Mouse (Mus musculus) embryonic fibroblast, embryonic 13.5 days (primary cell): ENCODE data around the gene Rufy3.

Experiments
- CTCF ChIP-seq: IDR thresholded peaks from 2 replicates; pipeline ENCODE4 v1.5.1; 2011; ENCODE audit warnings: mild to moderate bottlenecking, control low read depth, low read length, moderate library complexity, borderline replicate concordance; ENCODE audit not compliant: insufficient read depth
- POLR2A ChIP-seq: IDR thresholded peaks from 2 replicates; pipeline ENCODE4 v1.6.1; 2011; ENCODE audit warnings: low read depth, mild to moderate bottlenecking, control low read depth, low read length, moderate library complexity

DNA sequence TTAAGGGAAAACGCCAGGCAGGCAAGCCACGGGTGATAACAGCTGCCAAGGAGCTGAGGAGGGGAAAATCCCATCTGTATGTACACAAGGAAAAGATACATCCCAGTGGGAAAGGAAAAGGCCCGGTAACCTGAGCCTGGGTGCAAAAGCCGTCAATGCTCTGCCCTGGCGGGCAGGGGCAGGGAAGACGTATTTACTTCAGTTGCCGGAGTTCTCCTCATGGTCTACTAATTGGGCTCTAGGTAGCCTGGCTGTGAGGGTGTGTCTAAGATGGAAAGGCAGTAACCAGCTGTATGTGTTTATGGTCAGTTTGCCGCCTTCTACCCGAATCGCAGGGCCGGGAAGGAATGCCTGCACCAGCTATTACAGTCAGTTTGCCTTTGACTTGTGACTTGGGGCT lies 64.3 kb downstream of the Rufy3 start:
- TF ChIP-seq POLR2A (no peak), CTCF (no peak)
